Mouse (Mus musculus): ENCODE results near the gene Prr36. TPM values are rescaled to one million over a fixed set of nuclear protein-coding genes. Genes with fewer than 3 reads are reported as not detected.
"Not testable (repeated sequence)": the region's sequence is repeated elsewhere in the genome, so short reads cannot be mapped to it uniquely, and the experiment has no call there.

Prr36 gene
- total and polyA plus RNA-seq, 3 experiments, result 0.08 to 0.58 TPM; not detected in 1

- TF ChIP-seq MEF2A (IDR thresholded peaks at IDR 0.05; ENCODE audit: extremely low read depth, insufficient replicate concordance, low read depth, low read length, poor library complexity, severe bottlenecking), result no peak
- TF ChIP-seq USF2 (IDR thresholded peaks at IDR 0.05; ENCODE audit: borderline replicate concordance in 1 of 2, insufficient read depth in 1 of 2, low read depth in 1 of 2, low read length in 2 of 2), result no peak
- no peak for TF ChIP-seq UBTF (IDR thresholded peaks at IDR 0.05; ENCODE audit: borderline replicate concordance, insufficient read depth, low read depth, low read length)
- TF ChIP-seq TCF12 (IDR thresholded peaks at IDR 0.05; ENCODE audit: low read depth, low read length), result no peak
- no peak for TF ChIP-seq E2F4 (IDR thresholded peaks at IDR 0.05; ENCODE audit: borderline replicate concordance, low read depth, low read length)
- no peak for TF ChIP-seq RCOR1 (IDR thresholded peaks at IDR 0.05; ENCODE audit: low read depth, low read length)
- TF ChIP-seq RAD21 (IDR thresholded peaks at IDR 0.05; ENCODE audit: low read depth, low read length), result peak; percentile 45
- no peak for TF ChIP-seq GABPA (IDR thresholded peaks at IDR 0.05; ENCODE audit: low read depth, low read length)
- no peak for TF ChIP-seq POLR2AphosphoS2 (IDR thresholded peaks at IDR 0.05; ENCODE audit: low read length)
- no peak for TF ChIP-seq TAL1 (IDR thresholded peaks at IDR 0.05; ENCODE audit: low read length)
Measured at GRCm38 (mm10) chr8:4258233-4258632, 41.0 kb upstream of the Prr36 start (continued).

- TF ChIP-seq TCF12 (IDR thresholded peaks at IDR 0.05; ENCODE audit: low read depth, low read length), result no peak
- no peak for TF ChIP-seq NELFE (IDR thresholded peaks at IDR 0.05; ENCODE audit: low read depth, low read length)
- TF ChIP-seq TBP (IDR thresholded peaks at IDR 0.05; ENCODE audit: low read depth, low read length), result no peak
- no peak for TF ChIP-seq ZNF384 (IDR thresholded peaks at IDR 0.05; ENCODE audit: low read depth, low read length)
- TF ChIP-seq MEF2A (IDR thresholded peaks at IDR 0.05; ENCODE audit: extremely low read depth, insufficient replicate concordance, low read depth, low read length, poor library complexity, severe bottlenecking), result no peak
- TF ChIP-seq TAL1 (IDR thresholded peaks at IDR 0.05; ENCODE audit: low read length), result no peak
- TF ChIP-seq E2F4 (IDR thresholded peaks at IDR 0.05; ENCODE audit: borderline replicate concordance, low read depth, low read length), result no peak
- TF ChIP-seq MXI1 (IDR thresholded peaks at IDR 0.05; ENCODE audit: low read depth, low read length), result no peak
- no peak for TF ChIP-seq MYC (IDR thresholded peaks at IDR 0.05; ENCODE audit: low read depth, low read length)
- no peak for TF ChIP-seq MAX (IDR thresholded peaks at IDR 0.05; ENCODE audit: low read length)
- no peak for TF ChIP-seq SMC3 (IDR thresholded peaks at IDR 0.05; ENCODE audit: low read depth, low read length)
- no peak for TF ChIP-seq RAD21 (IDR thresholded peaks at IDR 0.05; ENCODE audit: low read depth, low read length)
- no peak overlapping the region for H3K4me3 ChIP-seq (ENCODE audit: control insufficient read depth in 1 of 2, insufficient read depth in 1 of 2, low read depth in 2 of 2, low read length in 2 of 2)
- peaks cover 3 to 7% of the 10 kb centered on the region in 2 experiments for H3K36me3 ChIP-seq (ENCODE audit: control insufficient read depth in 1 of 2, insufficient read depth in 2 of 2, low read length in 2 of 2)
- no peaks in the 10 kb centered on the region for H3K9me3 ChIP-seq (replicated peaks; ENCODE audit: insufficient read depth, low read length)
- H3K4me1 ChIP-seq (ENCODE audit: control insufficient read depth in 1 of 2, insufficient read depth in 2 of 2, low read length in 2 of 2), result peaks cover 0 to 11% of the 10 kb centered on the region in 2 experiments; a peak in 2 of 4 replicates
- H3K9ac ChIP-seq (ENCODE audit: control insufficient read depth, low read depth, low read length, poor library complexity, severe bottlenecking), result no peak overlapping the region
- no peak overlapping the region for H3K27ac ChIP-seq (ENCODE audit: control insufficient read depth, low read depth, low read length)
- DNase-seq (ENCODE audit: low read depth, low spot score), result no peak
- no peaks in the 10 kb centered on the region for H3K27me3 ChIP-seq (ENCODE audit: control insufficient read depth in 1 of 2, insufficient read depth in 2 of 2, low read length in 2 of 2)
- H3K79me2 ChIP-seq (ENCODE audit: control insufficient read depth, insufficient read depth, low read length, poor library complexity), result peaks cover 1% of the 10 kb centered on the region
Measured at GRCm38 (mm10) chr8:4257350-4257749, 40.1 kb upstream of the Prr36 start.

DNA sequence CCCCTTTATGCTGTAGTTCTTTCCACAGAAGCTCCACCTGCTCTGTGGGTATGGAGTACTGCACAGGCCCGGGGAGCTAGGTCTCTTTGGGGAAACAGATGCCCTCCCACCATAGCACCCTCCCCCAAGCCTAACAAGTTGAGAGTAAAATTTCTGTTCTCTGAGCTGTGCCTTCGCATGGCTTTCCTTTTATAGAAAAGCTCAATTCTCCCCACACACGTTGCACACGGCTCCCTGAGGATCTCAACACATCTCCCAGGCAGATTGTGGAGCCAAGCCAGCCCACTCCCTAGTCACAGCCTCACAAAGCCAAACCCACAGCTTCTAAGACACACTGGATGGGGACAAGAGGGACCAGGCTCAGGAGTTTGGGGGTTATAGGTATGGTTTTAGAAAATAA, 39.7 kb upstream of the Prr36 start:
- H3K27me3 ChIP-seq (ENCODE audit: control insufficient read depth in 1 of 2, insufficient read depth in 2 of 2, low read length in 2 of 2), result no peaks in the 10 kb centered on the region
- no peak overlapping the region for H3K9ac ChIP-seq (ENCODE audit: control insufficient read depth, low read depth, low read length, poor library complexity, severe bottlenecking)
- no peaks in the 10 kb centered on the region for H3K9me3 ChIP-seq (replicated peaks; ENCODE audit: insufficient read depth, low read length)
- H3K4me3 ChIP-seq (ENCODE audit: control insufficient read depth in 1 of 2, insufficient read depth in 1 of 2, low read depth in 2 of 2, low read length in 2 of 2), result no peak overlapping the region
- peaks cover 2 to 9% of the 10 kb centered on the region in 2 experiments for H3K36me3 ChIP-seq (ENCODE audit: control insufficient read depth in 1 of 2, insufficient read depth in 2 of 2, low read length in 2 of 2)
- TF ChIP-seq MEF2A (IDR thresholded peaks at IDR 0.05; ENCODE audit: extremely low read depth, insufficient replicate concordance, low read depth, low read length, poor library complexity, severe bottlenecking) (no peak), CTCF (IDR thresholded peaks at IDR 0.05 in 2 of 3, conservative IDR thresholded peaks at IDR 0.05 in 1 of 3; ENCODE audit: control insufficient read depth in 1 of 3, insufficient read depth in 1 of 3, low read depth in 2 of 3, low read length in 3 of 3, poor library complexity in 1 of 3, severe bottlenecking in 1 of 3) (no peak), SMC3 (IDR thresholded peaks at IDR 0.05; ENCODE audit: low read depth, low read length) (no peak), POLR2AphosphoS5 (IDR thresholded peaks at IDR 0.05; ENCODE audit: borderline replicate concordance, low read depth, low read length) (no peak), ZNF384 (IDR thresholded peaks at IDR 0.05; ENCODE audit: low read depth, low read length) (no peak), TCF12 (IDR thresholded peaks at IDR 0.05; ENCODE audit: low read depth, low read length) (no peak)
- peaks cover 0 to 12% of the 10 kb centered on the region in 2 experiments; a peak in 2 of 4 replicates for H3K4me1 ChIP-seq (ENCODE audit: control insufficient read depth in 1 of 2, insufficient read depth in 2 of 2, low read length in 2 of 2)
- H3K27ac ChIP-seq (ENCODE audit: control insufficient read depth, low read depth, low read length), result no peak overlapping the region
- no peak for DNase-seq (ENCODE audit: low read depth, low spot score)
- H3K79me2 ChIP-seq (ENCODE audit: control insufficient read depth, insufficient read depth, low read length, poor library complexity), result peaks cover 1% of the 10 kb centered on the region

DNA sequence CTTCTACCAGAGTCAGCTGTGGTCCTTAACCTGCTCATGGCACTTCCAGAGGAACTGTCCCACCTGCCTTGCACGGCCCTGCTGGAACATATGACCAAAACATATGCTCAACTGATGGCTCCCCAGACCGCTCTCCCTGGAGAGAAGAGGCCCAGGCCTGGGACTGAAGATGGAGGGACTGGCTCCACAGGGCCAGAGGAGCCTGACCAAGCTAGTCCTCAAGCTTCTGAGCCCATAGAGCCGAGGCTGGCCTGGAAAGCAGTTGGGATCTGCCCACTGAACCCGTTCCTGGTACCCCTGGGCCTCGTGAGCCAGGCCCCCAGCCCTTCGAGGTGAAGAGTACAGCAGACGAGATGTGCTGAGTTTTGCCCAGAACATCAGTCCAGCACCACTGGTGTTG, 38.2 kb upstream of the Prr36 start:
- not testable (repeated sequence) for DNase-seq (ENCODE audit: low read depth, low spot score); H3K9ac ChIP-seq (ENCODE audit: control insufficient read depth, low read depth, low read length, poor library complexity, severe bottlenecking); H3K4me3 ChIP-seq (ENCODE audit: control insufficient read depth in 1 of 2, insufficient read depth in 1 of 2, low read depth in 2 of 2, low read length in 2 of 2); H3K27ac ChIP-seq (ENCODE audit: control insufficient read depth, low read depth, low read length); H3K9me3 ChIP-seq (replicated peaks; ENCODE audit: insufficient read depth, low read length); H3K79me2 ChIP-seq (ENCODE audit: control insufficient read depth, insufficient read depth, low read length, poor library complexity); H3K36me3 ChIP-seq (ENCODE audit: control insufficient read depth in 1 of 2, insufficient read depth in 2 of 2, low read length in 2 of 2); H3K27me3 ChIP-seq (ENCODE audit: control insufficient read depth in 1 of 2, insufficient read depth in 2 of 2, low read length in 2 of 2)
- peaks cover 0 to 20% of the 10 kb centered on the region in 2 experiments; a peak in 2 of 4 replicates for H3K4me1 ChIP-seq (ENCODE audit: control insufficient read depth in 1 of 2, insufficient read depth in 2 of 2, low read length in 2 of 2)

Measured in MEL (cell line).